11 mouse cellular contexts compared by ENCODE assay signal in genomic region chr6:120773149-120773628, GRCm38 (mm10). TPM values are rescaled to one million over a fixed set of nuclear protein-coding genes. Genes with fewer than 3 reads are reported as not detected.
DNase-seq lines count a peak whose midpoint lies in the region; ATAC-seq and TF ChIP-seq lines count a peak whose summit lies in the region.
"Had no signal": no experiment of that assay in that cellular context is flagged by ENCODE, and none has a peak within 500 bp of the region (broad histone marks: within the 10 kb centered on the region; RNA-seq: fewer than 3 reads in every experiment).

TSS of gene Slc25a18 (plus strand) at chr6:120773578.

- 27% methylated on average over 5 of the region's 5 CpGs for WGBS in cerebellum, adult 2 months
- WGBS in hindbrain, embryonic 14.5 days = 14% methylated on average over 5 of the region's 5 CpGs
- WGBS in midbrain, embryonic 10.5 days = 66% methylated on average over 5 of the region's 5 CpGs
- WGBS in thymus, adult 2 months = 63% methylated on average over 5 of the region's 5 CpGs

- H3K36me3 ChIP-seq in hindbrain, embryonic 14.5 days (replicated peaks; ENCODE audit: control insufficient read depth, insufficient read depth) = 0 out of 2 replicates have a peak, but pooled peaks cover under 1% of the 10 kb centered on the region
- H3K36me3 ChIP-seq in midbrain, embryonic 10.5 days = peaks cover 47% of the 10 kb centered on the region
- H3K36me3 ChIP-seq in thymus, adult 2 months (ENCODE audit: control insufficient read depth, insufficient read depth, low read length) = no peaks in the 10 kb centered on the region
- H3K36me3 ChIP-seq: embryonic facial prominence, embryonic 15.5 days had no signal

- H3K27me3 ChIP-seq in cerebellum, adult 2 months (ENCODE audit: control insufficient read depth, insufficient read depth, low read length) = no peaks in the 10 kb centered on the region; the same call in 1 of the 2 replicates
- no peaks in the 10 kb centered on the region for H3K27me3 ChIP-seq in hindbrain, embryonic 14.5 days (ENCODE audit: control insufficient read depth, insufficient read depth, low read length)
- no peaks in the 10 kb centered on the region for H3K27me3 ChIP-seq in midbrain, embryonic 10.5 days (ENCODE audit: low read depth, poor library complexity, severe bottlenecking)
- H3K27me3 ChIP-seq in thymus, adult 2 months (ENCODE audit: control insufficient read depth, insufficient read depth, low read length) = no peaks in the 10 kb centered on the region
- H3K27me3 ChIP-seq: embryonic facial prominence, embryonic 15.5 days had no signal

- peak within 1 kb of the TSS; percentile 21; the same call in 1 of the 2 replicates for H3K9ac ChIP-seq in hindbrain, embryonic 14.5 days
- H3K9ac ChIP-seq: embryonic facial prominence, embryonic 15.5 days had no signal

- no peaks in the 10 kb centered on the region for H3K9me3 ChIP-seq in hindbrain, embryonic 14.5 days (ENCODE audit: control insufficient read depth, low read length)
- H3K9me3 ChIP-seq in midbrain, embryonic 10.5 days (replicated peaks) = no peaks in the 10 kb centered on the region
- H3K9me3 ChIP-seq: embryonic facial prominence, embryonic 15.5 days had no signal

- TF ChIP-seq CTCF in cerebellum, adult 2 months (IDR thresholded peaks at IDR 0.05; ENCODE audit: borderline replicate concordance, insufficient read depth, low read depth, low read length) = no peak
- no peak for TF ChIP-seq CTCF in thymus, adult 2 months (IDR thresholded peaks at IDR 0.05; ENCODE audit: borderline replicate concordance, control insufficient read depth, extremely low read depth, insufficient read depth, low read length, poor library complexity)

- TF ChIP-seq POLR2A in cerebellum, adult 2 months (IDR thresholded peaks at IDR 0.05; ENCODE audit: borderline replicate concordance, insufficient read depth, low read length) = no peak
- no peak for TF ChIP-seq POLR2A in thymus, adult 2 months (IDR thresholded peaks at IDR 0.05; ENCODE audit: control insufficient read depth, extremely low read depth, insufficient read depth, low read length, poor library complexity)

- no peaks in the 10 kb centered on the region for H3K4me1 ChIP-seq in cerebellum, adult 2 months (ENCODE audit: control insufficient read depth, insufficient read depth, low read length)
- peaks cover 12% of the 10 kb centered on the region for H3K4me1 ChIP-seq in hindbrain, embryonic 14.5 days (replicated peaks; ENCODE audit: control insufficient read depth, insufficient read depth, low read length)
- peaks cover 26% of the 10 kb centered on the region for H3K4me1 ChIP-seq in midbrain, embryonic 10.5 days
- no peaks in the 10 kb centered on the region for H3K4me1 ChIP-seq in thymus, adult 2 months (replicated peaks; ENCODE audit: control insufficient read depth, insufficient read depth, low read length)

- H3K4me3 ChIP-seq in cerebellum, adult 2 months (replicated peaks; ENCODE audit: insufficient read depth, low read depth, low read length) = no peak within 1 kb of the TSS
- no peak within 1 kb of the TSS for H3K4me3 ChIP-seq in hindbrain, embryonic 14.5 days (replicated peaks; ENCODE audit: low read length)
- no peak within 1 kb of the TSS for H3K4me3 ChIP-seq in midbrain, embryonic 10.5 days
- no peak within 1 kb of the TSS for H3K4me3 ChIP-seq in thymus, adult 2 months (ENCODE audit: control insufficient read depth, insufficient read depth, low read length)
- H3K4me3 ChIP-seq: embryonic facial prominence, embryonic 15.5 days had no signal

- H3K27ac ChIP-seq in cerebellum, adult 2 months (ENCODE audit: insufficient read depth, low read length) = peak within 1 kb of the TSS; percentile 28
- peak within 1 kb of the TSS; percentile 86 for H3K27ac ChIP-seq in hindbrain, embryonic 14.5 days
- H3K27ac ChIP-seq in midbrain, embryonic 10.5 days (replicated peaks) = peak within 1 kb of the TSS; percentile 82
- no peak within 1 kb of the TSS for H3K27ac ChIP-seq in thymus, adult 2 months (ENCODE audit: control insufficient read depth, insufficient read depth, low read length)

- peak within 1 kb of the TSS; percentile 27 for H3K4me2 ChIP-seq in hindbrain, embryonic 14.5 days (replicated peaks)
- H3K4me2 ChIP-seq: embryonic facial prominence, embryonic 15.5 days had no signal

- DNase-seq in cerebellum, adult 2 months = peak in 1 of 2 experiments; percentile 36
- DNase-seq in cerebellum, postnatal 14 days = no peak
- DNase-seq in brain, adult 2 months (ENCODE audit: low read depth, low spot score) = peak; percentile 64
- DNase-seq in hindbrain, embryonic 14.5 days (ENCODE audit: low spot score) = peak; percentile 62
- DNase-seq in midbrain, embryonic 10.5 days (ENCODE audit: low spot score) = peak; percentile 44
- no peak for DNase-seq in thymus, adult 2 months
- no peak for DNase-seq in retina, postnatal 1 day
- DNase-seq: liver; thymus, postnatal 36 days had no signal

- peak; percentile 83 for ATAC-seq in hindbrain, embryonic 14.5 days (ENCODE audit: low FRiP score)
- no peak for ATAC-seq in inflammation-experienced regulatory T-cells, adult 6 months

RNA-seq across cellular contexts. Expression of gene Slc25a18, which starts in this region (rescaled TPM):
- polyA plus RNA-seq in cerebellum, adult 2 months (2012; rRNA removed) = 102 and 113 TPM in 2 replicates
- 17.8 and 22.1 TPM in 2 replicates for polyA plus RNA-seq in hindbrain, embryonic 14.5 days (2014; fragmentation: Nextera tagmentation; extraction: Ambion mirVana)
- polyA plus RNA-seq in midbrain, embryonic 10.5 days (2016; fragmentation: Nextera tagmentation; extraction: Ambion mirVana) = 0.35 and 1.2 TPM in 2 replicates
- 0.12 and 0.14 TPM in 2 replicates for polyA plus RNA-seq in thymus, adult 2 months (2012; rRNA removed)
- polyA plus RNA-seq in inflammation-experienced regulatory T-cells, adult 6 months (2017; shearing (Covaris generic)) = under 1 TPM in 2 of 3 experiments, not detected in 1; 0.36 to 0.47 TPM

Comparison
In these comparisons a context has a peak if more than half of its experiments do, and no peak if none do; other contexts are left out.
1. DNase-seq: peak in brain, adult 2 months (single experiment), hindbrain, embryonic 14.5 days (single experiment) and midbrain, embryonic 10.5 days (single experiment); none in cerebellum, postnatal 14 days (0 of 2), thymus, adult 2 months (single experiment) and retina, postnatal 1 day (single experiment).